Mouse (Mus musculus) gastrocnemius, postnatal 14 days (tissue): Measurements from ENCODE around the gene Cdhr3. TPM values are rescaled to one million over a fixed set of nuclear protein-coding genes. Genes with fewer than 3 reads are reported as not detected.
"Not testable (repeated sequence)": the region's sequence is repeated elsewhere in the genome, so short reads cannot be mapped to it uniquely, and the experiment has no call there.

Experiments used
- DNase-seq: peaks from one replicate; pipeline ENCODE4 v3.0.0; 2021; ENCODE audit warnings: mixed read lengths
- intact Hi-C: fragments of 180-260 bp; cut with DNase I; formaldehyde crosslinking; loops from one replicate; pipeline ENCODE4 v1.15.1; 2025; ENCODE audit warnings: low total_unique reads
- total RNA-seq, 2 experiments: library from RNA; stranded (reverse); gene quantifications; 2 replicates each; pipeline ENCODE4 v1.2.3; 2021

Gene Cdhr3
- total RNA-seq, 2 experiments from 2014 or later = 1.6 to 2.5 TPM

DNA sequence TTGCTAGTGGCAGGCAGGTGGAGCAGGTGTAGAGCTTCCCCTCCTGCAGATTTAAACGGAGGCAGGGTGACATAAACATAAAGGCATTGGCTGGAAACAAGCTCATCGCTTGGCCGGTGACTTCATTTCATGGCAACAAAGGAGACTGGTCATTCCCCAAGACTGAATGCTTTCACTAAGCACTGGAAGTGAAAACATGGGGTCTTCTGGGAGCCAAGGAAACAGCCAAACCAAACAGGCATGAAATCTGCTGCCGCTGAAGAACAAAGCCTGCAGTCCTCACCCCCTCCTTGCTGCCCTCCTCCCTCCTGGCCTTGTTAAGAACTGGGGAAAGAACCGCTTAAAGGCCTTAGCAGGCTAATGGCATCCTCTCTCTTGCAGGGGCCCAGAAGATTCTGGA, 6.5 kb downstream of the Cdhr3 start:
- intact Hi-C loops = no loop called here
- DNase-seq = no peak

DNA sequence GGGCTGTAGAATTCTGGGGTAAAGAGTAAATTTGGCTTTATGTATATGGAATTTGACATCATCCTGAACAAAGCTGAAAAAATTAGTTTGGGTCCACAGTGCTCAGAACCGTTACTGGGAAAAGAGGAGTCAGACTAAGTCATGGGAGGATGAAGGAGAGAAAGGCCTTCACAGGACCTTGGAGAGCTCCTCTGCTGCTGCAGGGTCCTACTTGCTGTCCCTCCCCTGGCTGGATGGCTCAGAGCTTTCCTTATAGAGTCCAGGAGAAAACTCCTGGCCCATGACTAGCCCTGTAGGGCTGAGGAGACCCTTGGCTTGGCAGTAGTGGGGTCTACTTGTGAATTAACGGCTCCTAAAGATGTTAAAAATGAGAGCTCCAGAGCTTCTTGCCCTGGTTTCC, 8.0 kb downstream of the Cdhr3 start:
- intact Hi-C loops = no loop called here
- DNase-seq = no peak

GRCm38 (mm10) chr12:33083362-33083761, 9.3 kb downstream of the Cdhr3 start:
- intact Hi-C loops = no loop called here
- DNase-seq = peak; percentile 38

DNA sequence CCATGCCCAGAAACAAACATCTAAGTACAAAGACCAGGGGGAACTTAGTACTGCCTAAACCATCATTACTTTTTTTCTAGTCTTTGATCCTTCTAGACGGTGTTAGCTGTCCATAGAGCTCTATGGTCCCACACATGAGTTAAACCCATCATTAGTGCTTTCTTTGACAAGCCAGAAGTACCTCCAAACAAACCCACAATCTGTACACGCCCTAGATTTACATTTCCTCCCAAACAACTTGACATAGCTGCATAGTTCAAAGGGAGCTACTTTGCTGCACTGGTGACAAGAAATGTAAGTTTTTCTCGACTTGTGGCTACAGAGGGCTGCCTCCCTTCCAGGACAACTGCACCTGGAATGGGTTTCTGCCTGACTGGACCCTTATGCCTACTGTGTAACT, 16.4 kb downstream of the Cdhr3 start:
- DNase-seq = no peak
- intact Hi-C loops = no loop called here

- peak; percentile 30 for DNase-seq
- intact Hi-C loops = no loop called here
Measured at GRCm38 (mm10) chr12:33071901-33072672, 20.6 kb downstream of the Cdhr3 start.

DNA sequence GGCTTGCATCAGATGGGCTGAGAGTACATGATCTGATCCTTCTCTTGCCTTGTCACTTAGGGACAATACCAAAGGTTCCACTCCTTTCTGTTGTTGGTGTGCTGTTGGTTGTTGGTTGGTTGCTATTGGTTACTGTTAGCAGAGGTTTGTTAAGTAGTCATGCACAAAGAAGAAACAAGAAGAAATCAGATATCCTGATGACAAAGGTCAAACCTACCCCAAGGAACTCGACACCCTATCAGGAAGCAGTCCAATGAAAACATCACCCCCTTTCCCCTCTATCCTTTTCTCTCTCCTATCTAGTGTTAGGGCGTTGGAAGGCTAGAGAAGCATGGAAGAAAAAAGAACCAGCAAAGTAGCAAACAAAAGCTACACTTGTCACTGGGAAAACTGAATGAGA, 23.7 kb downstream of the Cdhr3 start:
- intact Hi-C loops = no loop called here
- no peak for DNase-seq

- no peak for DNase-seq
- intact Hi-C loops = no loop called here
Measured at GRCm38 (mm10) chr12:33066355-33066754, 26.3 kb downstream of the Cdhr3 start.

DNA sequence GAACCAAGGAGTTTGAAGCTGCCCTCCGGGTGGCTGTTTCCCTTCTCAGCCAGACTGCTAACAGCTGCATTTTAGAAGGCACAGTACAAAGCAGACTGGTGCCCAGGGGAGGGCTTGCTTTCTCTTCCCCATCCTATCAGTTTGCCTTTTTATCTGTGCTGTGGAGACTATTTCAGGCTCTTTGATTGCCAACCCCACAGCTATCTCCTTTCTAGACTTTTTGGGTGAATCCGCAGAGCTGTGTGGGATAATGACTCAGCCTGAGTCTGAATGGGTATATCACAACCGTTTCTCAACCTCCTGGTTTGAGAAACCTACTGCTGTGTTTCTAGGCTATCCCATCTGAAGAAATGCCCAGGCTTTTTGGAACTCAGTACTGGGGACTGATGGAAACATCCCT, 27.5 kb downstream of the Cdhr3 start:
- no peak for DNase-seq
- intact Hi-C loops = no loop called here

- DNase-seq = no peak
Measured at GRCm38 (mm10) chr12:33064266-33064665, 28.4 kb downstream of the Cdhr3 start.

DNA sequence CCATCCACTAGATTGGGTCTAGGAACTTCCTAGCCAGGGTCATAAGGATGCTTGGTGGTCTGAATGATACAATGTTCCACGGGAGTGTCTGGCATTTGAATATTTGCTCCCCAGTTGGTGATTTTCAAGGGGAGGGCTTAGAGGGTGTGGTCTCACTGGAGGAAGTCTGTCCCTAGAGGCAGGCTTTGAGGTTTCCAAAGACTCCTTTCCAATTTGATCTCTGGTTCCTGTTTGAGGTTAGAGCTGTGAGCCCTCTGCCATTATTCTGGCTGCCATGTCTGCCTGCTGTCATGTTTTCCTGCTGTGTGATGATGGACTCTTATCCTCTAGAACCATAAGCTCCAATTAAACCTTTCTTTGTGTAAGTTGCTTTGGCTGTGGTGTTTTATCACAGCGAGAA, 29.4 kb downstream of the Cdhr3 start:
- DNase-seq = no peak
- intact Hi-C loops = no loop called here

More at GRCm38 (mm10) chr12:33064266-33064665, 28.4 kb downstream of the Cdhr3 start:
- intact Hi-C loops = no loop called here

- DNase-seq, intact Hi-C loops: not testable (repeated sequence)
Measured at GRCm38 (mm10) chr12:33062379-33062778, 30.3 kb downstream of the Cdhr3 start.

GRCm38 (mm10) chr12:33061651-33062050, 31.0 kb downstream of the Cdhr3 start:
- DNase-seq = peak; percentile 46

GRCm38 (mm10) chr12:33057231-33058048, 35.2 kb downstream of the Cdhr3 start:
- intact Hi-C loops = no loop called here
- peak; percentile 56 for DNase-seq

More at GRCm38 (mm10) chr12:33061651-33062050, 31.0 kb downstream of the Cdhr3 start:
- intact Hi-C loops = no loop called here

GRCm38 (mm10) chr12:33056574-33056973, 36.1 kb downstream of the Cdhr3 start:
- intact Hi-C loops = no loop called here
- DNase-seq = no peak

GRCm38 (mm10) chr12:33056074-33056473, 36.6 kb downstream of the Cdhr3 start:
- DNase-seq = no peak
- intact Hi-C loops = no loop called here

GRCm38 (mm10) chr12:33053746-33054145, 38.9 kb downstream of the Cdhr3 start:
- intact Hi-C loops = no loop called here

GRCm38 (mm10) chr12:33053311-33053710, 39.4 kb downstream of the Cdhr3 start:
- intact Hi-C loops = no loop called here
- DNase-seq = no peak

More at GRCm38 (mm10) chr12:33053746-33054145, 38.9 kb downstream of the Cdhr3 start:
- no peak for DNase-seq

- DNase-seq = no peak
Measured at GRCm38 (mm10) chr12:33048391-33048790, 44.3 kb downstream of the Cdhr3 start.

DNA sequence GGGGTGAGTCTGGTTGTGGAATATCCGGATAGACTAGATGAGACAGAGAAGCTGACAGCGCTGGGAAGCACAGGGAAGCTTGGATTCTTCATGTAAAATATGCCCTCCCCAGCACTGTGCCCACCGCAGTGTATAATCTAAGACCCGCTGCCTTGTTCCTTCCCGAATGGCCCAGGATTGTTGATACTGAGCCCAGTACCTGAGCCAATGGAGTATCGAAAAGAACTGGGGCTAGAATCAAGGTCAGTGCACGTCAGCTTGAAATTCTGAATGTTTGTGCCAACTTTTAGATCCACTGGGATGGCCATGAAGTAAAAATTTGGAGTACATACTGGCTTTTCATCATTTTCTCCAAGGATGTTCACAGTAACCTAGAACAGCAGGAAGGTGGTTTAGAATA, 46.2 kb downstream of the Cdhr3 start:
- intact Hi-C loops = no loop called here
- DNase-seq = no peak

More at GRCm38 (mm10) chr12:33048391-33048790, 44.3 kb downstream of the Cdhr3 start:
- intact Hi-C loops = no loop called here

GRCm38 (mm10) chr12:33045533-33046361, 46.9 kb downstream of the Cdhr3 start:
- intact Hi-C loops = no loop called here
- peak; percentile 17 for DNase-seq
